Mouse (Mus musculus) layer of hippocampus, adult 2 months (tissue): Measurements from ENCODE around the gene Aggf1. TPM values are rescaled to one million over a fixed set of nuclear protein-coding genes. Genes with fewer than 3 reads are reported as not detected.
A peak's percentile ranks its signal among the peaks of the same experiment; 100 is the strongest.

Experiments used
- DNase-seq, 2 experiments: peaks; one replicate each; pipeline ENCODE4 v3.0.0; 2022; ENCODE audit warnings: low spot score in 2 of 2
- H3K27ac ChIP-seq: fragments of 200-600 bp; 2 replicates; pipeline ENCODE4 v1.8.1; 2022
- H3K4me3 ChIP-seq: fragments of 200-600 bp; 2 replicates; pipeline ENCODE4 v1.8.1; 2022; ENCODE audit warnings: mild to moderate bottlenecking
- CTCF ChIP-seq: fragments of 200-600 bp; conservative IDR thresholded peaks from 2 replicates; pipeline ENCODE4 v1.8.1; 2022; ENCODE audit warnings: antibody characterized with exemption, mild to moderate bottlenecking, moderate library complexity
- total RNA-seq, 2 experiments: library from RNA; stranded (reverse); gene quantifications; 2 replicates each; pipeline ENCODE4 v1.2.3; 2021

The Aggf1 gene
- total RNA-seq, 2 experiments from 2014 or later: 46.4 to 51.4 TPM

GRCm38 (mm10) chr13:95375554-95375914 is 382 bp upstream of the Aggf1 start:
- Histone ChIP-seq H3K27ac (peak overlapping the region; percentile 80), H3K4me3 (peak overlapping the region; percentile 91)
- no peak for DNase-seq
- no peak for TF ChIP-seq CTCF

- H3K27ac ChIP-seq: no peak overlapping the region
- H3K4me3 ChIP-seq: no peak overlapping the region
- TF ChIP-seq CTCF: no peak
- no peak for DNase-seq
These were observed 8.8 kb downstream of the Aggf1 start for GRCm38 (mm10) chr13:95366356-95366755.

GRCm38 (mm10) chr13:95363440-95363839 is 11.7 kb downstream of the Aggf1 start:
- TF ChIP-seq CTCF: no peak
- H3K4me3 ChIP-seq: no peak overlapping the region
- H3K27ac ChIP-seq: no peak overlapping the region
- DNase-seq: no peak

- Histone ChIP-seq H3K4me3 (no peak overlapping the region), H3K27ac (no peak overlapping the region)
- no peak for TF ChIP-seq CTCF
- no peak for DNase-seq
These were observed 16.9 kb downstream of the Aggf1 start for GRCm38 (mm10) chr13:95358223-95358622.

- H3K4me3 ChIP-seq: no peak overlapping the region
- DNase-seq: no peak
- H3K27ac ChIP-seq: no peak overlapping the region
- TF ChIP-seq CTCF: no peak
These were observed 26.7 kb downstream of the Aggf1 start for GRCm38 (mm10) chr13:95348476-95348875.

- no peak overlapping the region for H3K27ac ChIP-seq
- peak; percentile 66 to 82 for DNase-seq
- TF ChIP-seq CTCF: peak; percentile 96
- no peak overlapping the region for H3K4me3 ChIP-seq
These were observed 28.0 kb downstream of the Aggf1 start for GRCm38 (mm10) chr13:95347018-95347696.

- no peak for TF ChIP-seq CTCF
- DNase-seq: no peak
- no peak overlapping the region for H3K4me3 ChIP-seq
- H3K27ac ChIP-seq: no peak overlapping the region
These were observed 29.3 kb downstream of the Aggf1 start for GRCm38 (mm10) chr13:95345869-95346268.

- DNase-seq: no peak
- no peak for TF ChIP-seq CTCF
- Histone ChIP-seq H3K4me3 (no peak overlapping the region), H3K27ac (no peak overlapping the region)
These were observed 31.7 kb downstream of the Aggf1 start for GRCm38 (mm10) chr13:95343470-95343869.

GRCm38 (mm10) chr13:95336122-95336677 is 39.0 kb downstream of the Aggf1 start:
- H3K4me3 ChIP-seq: peak overlapping the region; percentile 39
- peak overlapping the region; percentile 43; the same call in 1 of the 2 replicates for H3K27ac ChIP-seq
- peak; percentile 44 for TF ChIP-seq CTCF
- DNase-seq: peak in 1 of 2 experiments; percentile 57

- Histone ChIP-seq H3K27ac (no peak overlapping the region), H3K4me3 (no peak overlapping the region)
- no peak for DNase-seq
- no peak for TF ChIP-seq CTCF
These were observed 42.9 kb downstream of the Aggf1 start for GRCm38 (mm10) chr13:95332086-95332899.

- no peak for DNase-seq
- TF ChIP-seq CTCF: 0 out of 2 replicates have a peak, but pooled peaks have one; percentile 14
- no peak overlapping the region for H3K27ac ChIP-seq
- H3K4me3 ChIP-seq: no peak overlapping the region
These were observed 44.6 kb downstream of the Aggf1 start for GRCm38 (mm10) chr13:95330507-95330906.

- Histone ChIP-seq H3K27ac (no peak overlapping the region), H3K4me3 (no peak overlapping the region)
- no peak for DNase-seq
- TF ChIP-seq CTCF: no peak
These were observed 46.4 kb downstream of the Aggf1 start for GRCm38 (mm10) chr13:95328767-95329166.

GRCm38 (mm10) chr13:95327345-95327741 is 47.8 kb downstream of the Aggf1 start:
- DNase-seq: peak in 1 of 2 experiments; percentile 36
- peak overlapping the region; percentile 97 for H3K27ac ChIP-seq
- peak overlapping the region; percentile 72 for H3K4me3 ChIP-seq
- no peak for TF ChIP-seq CTCF
